Mouse (Mus musculus): ENCODE data around the gene Erg28. TPM values are rescaled to one million over a fixed set of nuclear protein-coding genes. Genes with fewer than 3 reads are reported as not detected.
A peak's percentile ranks its signal among the peaks of the same experiment; 100 is the strongest.

Gene Erg28
- polyA plus RNA-seq, 1 experiment from 2014 or later, result 98.1 TPM

- H3K27ac ChIP-seq (replicated peaks), result no peak overlapping the region
- H3K36me3 ChIP-seq (ENCODE audit: control insufficient read depth, insufficient read depth, low read length), result peaks cover 5% of the 10 kb centered on the region; the same call in 1 of the 2 replicates
- no peaks in the 10 kb centered on the region for H3K9me3 ChIP-seq (ENCODE audit: control insufficient read depth, low read length)
- H3K9ac ChIP-seq (ENCODE audit: low read length), result no peak overlapping the region
- no peak overlapping the region for H3K4me3 ChIP-seq (ENCODE audit: low read depth, low read length)
- no peaks in the 10 kb centered on the region for H3K27me3 ChIP-seq (ENCODE audit: control insufficient read depth, insufficient read depth, low read length)
- H3K4me1 ChIP-seq (replicated peaks; ENCODE audit: control insufficient read depth, insufficient read depth), result no peaks in the 10 kb centered on the region
- ATAC-seq (ENCODE audit: low FRiP score, low TSS enrichment) (no peak), DNase-seq (ENCODE audit: low spot score) (no peak)
- TF ChIP-seq CTCF (IDR thresholded peaks at IDR 0.05; ENCODE audit: low read depth) (no peak), EP300 (optimal IDR thresholded peaks at IDR 0.05) (no peak)
- no peak overlapping the region for H3K4me2 ChIP-seq (replicated peaks; ENCODE audit: low read depth)
These were observed 13.4 kb downstream of the Erg28 start for GRCm38 (mm10) chr12:85810959-85811358.

- no peaks in the 10 kb centered on the region for H3K27me3 ChIP-seq (ENCODE audit: control insufficient read depth, insufficient read depth, low read length)
- no peak overlapping the region for H3K27ac ChIP-seq (replicated peaks)
- WGBS, result 19% methylated on average over 6 of the region's 6 CpGs
- H3K4me3 ChIP-seq (ENCODE audit: low read depth, low read length), result no peak overlapping the region
- H3K4me2 ChIP-seq (replicated peaks; ENCODE audit: low read depth), result no peak overlapping the region
- no peak for TF ChIP-seq EP300 (optimal IDR thresholded peaks at IDR 0.05)
- no peak for TF ChIP-seq CTCF (IDR thresholded peaks at IDR 0.05; ENCODE audit: low read depth)
- H3K4me1 ChIP-seq (replicated peaks; ENCODE audit: control insufficient read depth, insufficient read depth), result no peaks in the 10 kb centered on the region
- ATAC-seq (ENCODE audit: low FRiP score, low TSS enrichment) (peak; percentile 78), DNase-seq (ENCODE audit: low spot score) (no peak)
- H3K9me3 ChIP-seq (ENCODE audit: control insufficient read depth, low read length), result no peaks in the 10 kb centered on the region
- peaks cover 5% of the 10 kb centered on the region; the same call in 1 of the 2 replicates for H3K36me3 ChIP-seq (ENCODE audit: control insufficient read depth, insufficient read depth, low read length)
- H3K9ac ChIP-seq (ENCODE audit: low read length), result no peak overlapping the region
These were observed 14.6 kb downstream of the Erg28 start for GRCm38 (mm10) chr12:85809726-85810125.

GRCm38 (mm10) chr12:85800031-85800430 is 24.3 kb downstream of the Erg28 start:
- no peak overlapping the region for H3K4me2 ChIP-seq (replicated peaks; ENCODE audit: low read depth)
- DNase-seq (ENCODE audit: low spot score) (no peak), ATAC-seq (ENCODE audit: low FRiP score, low TSS enrichment) (no peak)
- H3K27ac ChIP-seq (replicated peaks), result no peak overlapping the region
- H3K4me3 ChIP-seq (ENCODE audit: low read depth, low read length), result no peak overlapping the region
- H3K4me1 ChIP-seq (replicated peaks; ENCODE audit: control insufficient read depth, insufficient read depth), result no peaks in the 10 kb centered on the region
- H3K36me3 ChIP-seq (ENCODE audit: control insufficient read depth, insufficient read depth, low read length), result no peaks in the 10 kb centered on the region
- TF ChIP-seq CTCF (IDR thresholded peaks at IDR 0.05; ENCODE audit: low read depth) (no peak), EP300 (optimal IDR thresholded peaks at IDR 0.05) (no peak)
- 55% methylated on average over 9 of the region's 9 CpGs for WGBS
- no peaks in the 10 kb centered on the region for H3K9me3 ChIP-seq (ENCODE audit: control insufficient read depth, low read length)
- H3K27me3 ChIP-seq (ENCODE audit: control insufficient read depth, insufficient read depth, low read length), result no peaks in the 10 kb centered on the region
- no peak overlapping the region for H3K9ac ChIP-seq (ENCODE audit: low read length)

GRCm38 (mm10) chr12:85795551-85795950 is 28.8 kb downstream of the Erg28 start:
- Histone ChIP-seq H3K36me3 (ENCODE audit: control insufficient read depth, insufficient read depth, low read length) (no peaks in the 10 kb centered on the region), H3K9me3 (ENCODE audit: control insufficient read depth, low read length) (no peaks in the 10 kb centered on the region), H3K4me3 (ENCODE audit: low read depth, low read length) (no peak overlapping the region), H3K27ac (replicated peaks) (no peak overlapping the region), H3K4me2 (replicated peaks; ENCODE audit: low read depth) (no peak overlapping the region), H3K27me3 (ENCODE audit: control insufficient read depth, insufficient read depth, low read length) (no peaks in the 10 kb centered on the region), H3K4me1 (replicated peaks; ENCODE audit: control insufficient read depth, insufficient read depth) (no peaks in the 10 kb centered on the region), H3K9ac (ENCODE audit: low read length) (no peak overlapping the region)
- TF ChIP-seq CTCF (IDR thresholded peaks at IDR 0.05; ENCODE audit: low read depth) (no peak), EP300 (optimal IDR thresholded peaks at IDR 0.05) (no peak)
- ATAC-seq (ENCODE audit: low FRiP score, low TSS enrichment), result no peak
- WGBS, result 85% methylated on average over 1 of the region's 1 CpGs
- no peak for DNase-seq (ENCODE audit: low spot score)

GRCm38 (mm10) chr12:85794094-85794493 is 30.3 kb downstream of the Erg28 start:
- Histone ChIP-seq H3K36me3 (ENCODE audit: control insufficient read depth, insufficient read depth, low read length) (no peaks in the 10 kb centered on the region), H3K9ac (ENCODE audit: low read length) (no peak overlapping the region), H3K27me3 (ENCODE audit: control insufficient read depth, insufficient read depth, low read length) (no peaks in the 10 kb centered on the region), H3K4me3 (ENCODE audit: low read depth, low read length) (no peak overlapping the region), H3K4me1 (replicated peaks; ENCODE audit: control insufficient read depth, insufficient read depth) (no peaks in the 10 kb centered on the region), H3K9me3 (ENCODE audit: control insufficient read depth, low read length) (no peaks in the 10 kb centered on the region), H3K27ac (replicated peaks) (no peak overlapping the region), H3K4me2 (replicated peaks; ENCODE audit: low read depth) (no peak overlapping the region)
- ATAC-seq (ENCODE audit: low FRiP score, low TSS enrichment) (no peak), DNase-seq (ENCODE audit: low spot score) (no peak)
- 85% methylated on average over 2 of the region's 2 CpGs for WGBS
- TF ChIP-seq EP300 (optimal IDR thresholded peaks at IDR 0.05) (no peak), CTCF (IDR thresholded peaks at IDR 0.05; ENCODE audit: low read depth) (no peak)

GRCm38 (mm10) chr12:85792821-85793346 is 31.5 kb downstream of the Erg28 start:
- Histone ChIP-seq H3K9me3 (ENCODE audit: control insufficient read depth, low read length) (no peaks in the 10 kb centered on the region), H3K36me3 (ENCODE audit: control insufficient read depth, insufficient read depth, low read length) (no peaks in the 10 kb centered on the region), H3K4me2 (replicated peaks; ENCODE audit: low read depth) (no peak overlapping the region), H3K9ac (ENCODE audit: low read length) (no peak overlapping the region), H3K4me1 (replicated peaks; ENCODE audit: control insufficient read depth, insufficient read depth) (no peaks in the 10 kb centered on the region), H3K27me3 (ENCODE audit: control insufficient read depth, insufficient read depth, low read length) (no peaks in the 10 kb centered on the region), H3K4me3 (ENCODE audit: low read depth, low read length) (no peak overlapping the region), H3K27ac (replicated peaks) (no peak overlapping the region)
- TF ChIP-seq CTCF (IDR thresholded peaks at IDR 0.05; ENCODE audit: low read depth) (no peak), EP300 (optimal IDR thresholded peaks at IDR 0.05) (no peak)
- no peak for DNase-seq (ENCODE audit: low spot score)
- ATAC-seq (ENCODE audit: low FRiP score, low TSS enrichment), result no peak
- 40% methylated on average over 6 of the region's 6 CpGs for whole genome bisulfite sequencing
